Mouse (Mus musculus) liver, embryonic 13.5 days (tissue): Measurements from ENCODE around the gene Pde6g. TPM values are rescaled to one million over a fixed set of nuclear protein-coding genes. Genes with fewer than 3 reads are reported as not detected.
A peak's percentile ranks its signal among the peaks of the same experiment; 100 is the strongest.
"Not testable (repeated sequence)": the region's sequence is repeated elsewhere in the genome, so short reads cannot be mapped to it uniquely, and the experiment has no call there.

Experiments used
- ATAC-seq: fragments of 200-750 bp; cut with Nextera tagmentation; 2 replicates; pipeline ENCODE4 v1.8.0; 2017; ENCODE audit warnings: low read depth, mild to moderate bottlenecking, moderate number of reproducible peaks, moderate library complexity
- DNase-seq: peaks from one replicate; pipeline ENCODE4 v3.0.0; 2022
- H3K27ac ChIP-seq: fragments of 300-500 bp; sonication (generic); 2 replicates; pipeline ENCODE4 v1.5.1; 2015; ENCODE audit warnings: moderate library complexity, mild to moderate bottlenecking, inconsistent platforms
- H3K27me3 ChIP-seq: fragments of 300-500 bp; sonication (generic); 2 replicates; pipeline ENCODE4 v1.6.1; 2015; ENCODE audit warnings: mild to moderate bottlenecking, inconsistent platforms
- H3K36me3 ChIP-seq: fragments of 300-500 bp; sonication (generic); 2 replicates; pipeline ENCODE4 v1.6.1; 2015; ENCODE audit warnings: mild to moderate bottlenecking, inconsistent platforms
- H3K4me1 ChIP-seq: fragments of 300-500 bp; sonication (generic); replicated peaks from 2 replicates; pipeline ENCODE4 v1.6.1; 2015; ENCODE audit warnings: inconsistent platforms
- H3K4me2 ChIP-seq: fragments of 300-500 bp; sonication (generic); 2 replicates; pipeline ENCODE4 v1.6.1; 2015; ENCODE audit warnings: inconsistent platforms, mild to moderate bottlenecking, moderate library complexity
- H3K4me3 ChIP-seq: fragments of 300-500 bp; sonication (generic); replicated peaks from 2 replicates; pipeline ENCODE4 v1.5.1; 2015; ENCODE audit warnings: mild to moderate bottlenecking, inconsistent platforms
- H3K9ac ChIP-seq: fragments of 300-500 bp; sonication (generic); 2 replicates; pipeline ENCODE4 v1.6.1; 2015; ENCODE audit warnings: mild to moderate bottlenecking, inconsistent platforms
- H3K9me3 ChIP-seq: fragments of 300-500 bp; sonication (generic); replicated peaks from 2 replicates; pipeline ENCODE4 v1.6.1; 2016; ENCODE audit warnings: inconsistent platforms
- WGBS: fragments of 180-500 bp; shearing (Covaris S2); methylation state at CpG from one replicate; pipeline ENCODE4 v1.1.7; 2015; ENCODE audit not compliant: insufficient replicate concordance; 5-methylcytosine and 5-hydroxymethylcytosine counted together
- polyA plus RNA-seq: library from polyadenylated mRNA; unstranded; fragments of >200 nt; fragmentation: Nextera tagmentation; extraction: Ambion mirVana; gene quantifications from 2 replicates; pipeline ENCODE4 v1.2.1, GENCODE M21; 2015

Gene Pde6g
- polyA plus RNA-seq, 1 experiment from 2014 or later = 0.12 TPM

DNA sequence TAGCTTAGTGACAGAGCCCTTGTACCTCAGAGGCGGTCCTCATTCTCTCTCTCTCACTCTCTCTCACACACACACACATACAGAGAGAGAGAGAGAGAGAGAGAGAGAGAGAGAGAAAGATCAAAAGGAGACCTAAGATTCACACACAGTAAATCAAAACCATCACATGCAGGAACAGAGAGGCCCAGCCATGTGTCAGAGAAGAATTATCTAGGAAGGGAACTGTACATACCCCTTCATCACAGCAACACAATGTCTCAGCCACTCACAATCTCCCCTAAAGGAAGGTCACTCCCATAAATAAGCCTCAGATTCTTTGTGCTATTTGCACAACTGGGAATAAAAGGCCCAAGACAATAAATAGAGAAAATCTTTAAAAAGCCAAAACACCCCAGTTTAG lies 34.7 kb downstream of the Pde6g start:
- ATAC-seq (no peak), DNase-seq (no peak)
- H3K9me3 ChIP-seq = no peaks in the 10 kb centered on the region
- peaks cover 98% of the 10 kb centered on the region for H3K36me3 ChIP-seq
- no peak overlapping the region for H3K4me3 ChIP-seq
- no peak overlapping the region for H3K9ac ChIP-seq
- H3K27ac ChIP-seq = no peak overlapping the region
- H3K27me3 ChIP-seq = no peaks in the 10 kb centered on the region
- no peak overlapping the region for H3K4me2 ChIP-seq
- WGBS = 95% methylated on average over 1 of the region's 1 CpGs
- no peaks in the 10 kb centered on the region for H3K4me1 ChIP-seq

- H3K36me3 ChIP-seq = peaks cover 98% of the 10 kb centered on the region
- no peak overlapping the region for H3K27ac ChIP-seq
- no peak for ATAC-seq
- H3K4me2 ChIP-seq = no peak overlapping the region
- H3K4me3 ChIP-seq = no peak overlapping the region
- no peaks in the 10 kb centered on the region for H3K4me1 ChIP-seq
- H3K27me3 ChIP-seq = no peaks in the 10 kb centered on the region
- H3K9me3 ChIP-seq = no peaks in the 10 kb centered on the region
- DNase-seq = no peak
- no peak overlapping the region for H3K9ac ChIP-seq
- WGBS = 88% methylated on average over 7 of the region's 7 CpGs
Measured at GRCm38 (mm10) chr11:120417852-120418251, 35.4 kb downstream of the Pde6g start.

DNA sequence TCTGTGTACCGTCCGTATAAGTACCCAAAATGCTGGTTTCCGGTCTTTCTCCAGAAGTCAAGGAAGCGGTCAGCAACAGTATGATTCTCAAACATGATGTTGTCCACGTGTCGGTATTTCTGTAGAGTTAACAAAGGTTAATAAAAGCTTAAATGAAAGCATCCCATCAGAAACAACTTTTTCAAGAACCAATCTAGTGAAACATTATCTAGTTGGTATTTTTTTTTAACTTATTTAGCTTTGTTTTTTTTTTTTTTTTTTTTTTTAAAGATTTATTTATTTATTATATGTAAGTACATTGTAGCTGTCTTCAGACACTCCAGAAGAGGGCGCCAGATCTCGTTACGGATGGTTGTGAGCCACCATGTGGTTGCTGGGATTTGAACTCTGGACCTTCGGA lies 39.7 kb downstream of the Pde6g start:
- H3K9ac ChIP-seq, H3K4me3 ChIP-seq, H3K4me1 ChIP-seq, H3K9me3 ChIP-seq, H3K4me2 ChIP-seq, H3K27me3 ChIP-seq, ATAC-seq, H3K27ac ChIP-seq, DNase-seq: not testable (repeated sequence)
- peaks cover 98% of the 10 kb centered on the region for H3K36me3 ChIP-seq
- WGBS = 92% methylated on average over 7 of the region's 10 CpGs

- H3K4me2 ChIP-seq = no peak overlapping the region; the same call in 1 of the 2 replicates
- H3K9me3 ChIP-seq = no peaks in the 10 kb centered on the region
- 61% methylated on average over 1 of the region's 1 CpGs for WGBS
- H3K9ac ChIP-seq = no peak overlapping the region
- no peak for ATAC-seq
- H3K36me3 ChIP-seq = peaks cover 98% of the 10 kb centered on the region
- DNase-seq = no peak
- H3K27me3 ChIP-seq = no peaks in the 10 kb centered on the region
- peak overlapping the region; percentile 55 for H3K27ac ChIP-seq
- no peak overlapping the region for H3K4me3 ChIP-seq
- peaks cover 37% of the 10 kb centered on the region for H3K4me1 ChIP-seq
Measured at GRCm38 (mm10) chr11:120406445-120406844, 46.9 kb downstream of the Pde6g start.

- WGBS = 14% methylated on average over 3 of the region's 3 CpGs
- Histone ChIP-seq H3K4me2 (no peak overlapping the region; the same call in 1 of the 2 replicates), H3K27ac (peak overlapping the region; percentile 55), H3K9me3 (no peaks in the 10 kb centered on the region), H3K36me3 (peaks cover 98% of the 10 kb centered on the region), H3K9ac (no peak overlapping the region; the same call in 1 of the 2 replicates), H3K4me1 (peaks cover 37% of the 10 kb centered on the region), H3K4me3 (no peak overlapping the region), H3K27me3 (no peaks in the 10 kb centered on the region)
- DNase-seq (peak; percentile 73), ATAC-seq (peak; percentile 98)
Measured at GRCm38 (mm10) chr11:120405867-120406266, 47.4 kb downstream of the Pde6g start.

- H3K4me1 ChIP-seq = peaks cover 47% of the 10 kb centered on the region
Measured at GRCm38 (mm10) chr11:120404814-120405213, 48.5 kb downstream of the Pde6g start.

DNA sequence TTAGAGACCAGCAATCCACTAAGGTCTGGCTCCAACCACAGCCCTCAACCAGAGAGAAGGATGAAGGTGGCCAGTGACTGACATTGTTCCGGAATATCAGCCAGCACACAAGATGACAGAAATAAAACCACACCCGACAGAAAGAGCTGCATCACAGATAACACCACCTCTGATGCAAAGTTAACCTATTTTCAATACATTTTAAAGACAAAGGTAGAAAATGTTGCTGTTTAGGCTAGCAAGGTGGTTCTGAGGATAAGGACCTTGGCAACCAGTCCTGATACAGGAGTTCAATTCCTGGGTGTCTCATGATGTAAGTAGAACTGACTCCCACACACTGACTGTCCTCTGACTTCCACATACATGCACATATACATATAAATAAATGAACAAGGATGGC lies 54.0 kb downstream of the Pde6g start:
- H3K4me3 ChIP-seq = no peak overlapping the region
- ATAC-seq (peak; percentile 77), DNase-seq (no peak)
- peaks cover 95% of the 10 kb centered on the region for H3K36me3 ChIP-seq
- H3K27ac ChIP-seq = peak overlapping the region; percentile 68
- no peaks in the 10 kb centered on the region for H3K9me3 ChIP-seq
- H3K4me1 ChIP-seq = peaks cover 31% of the 10 kb centered on the region
- H3K9ac ChIP-seq = 0 out of 2 replicates have a peak overlapping the region, but pooled peaks have one; percentile 3
- H3K27me3 ChIP-seq = no peaks in the 10 kb centered on the region
- peak overlapping the region; percentile 5; the same call in 1 of the 2 replicates for H3K4me2 ChIP-seq
- 23% methylated on average over 2 of the region's 2 CpGs for WGBS

More at GRCm38 (mm10) chr11:120404814-120405213, 48.5 kb downstream of the Pde6g start:
- no peak for ATAC-seq
- no peak overlapping the region for H3K4me2 ChIP-seq
- no peak overlapping the region for H3K4me3 ChIP-seq
- peaks cover 98% of the 10 kb centered on the region for H3K36me3 ChIP-seq
- 58% methylated on average over 1 of the region's 1 CpGs for WGBS
- no peaks in the 10 kb centered on the region for H3K9me3 ChIP-seq
- H3K27ac ChIP-seq = no peak overlapping the region
- no peak for DNase-seq
- H3K9ac ChIP-seq = no peak overlapping the region
- H3K27me3 ChIP-seq = no peaks in the 10 kb centered on the region

Other genes with a start within 250 kb of the Pde6g start
- 1.3 and 1.4 TPM in 2 replicates for gene Bahcc1, start 220.6 kb downstream of the Pde6g start, polyA plus RNA-seq
- 712 and 750 TPM in 2 replicates for gene Actg1, start 105.0 kb downstream of the Pde6g start, polyA plus RNA-seq
- gene Fscn2, start 92.0 kb downstream of the Pde6g start, polyA plus RNA-seq = not detected in 2 replicates
- 7.8 and 8.7 TPM in 2 replicates for gene Faap100, start 74.7 kb downstream of the Pde6g start, polyA plus RNA-seq
- gene Nploc4, start 15.8 kb downstream of the Pde6g start, polyA plus RNA-seq = 22.3 and 26.8 TPM in 2 replicates
- not detected in 2 replicates for gene Tspan10, start 10.9 kb downstream of the Pde6g start, polyA plus RNA-seq
- 8.4 and 9.5 TPM in 2 replicates for gene Oxld1, start 4.6 kb upstream of the Pde6g start, polyA plus RNA-seq
- 20.2 and 23.1 TPM in 2 replicates for gene Ccdc137, start 4.6 kb upstream of the Pde6g start, polyA plus RNA-seq
- gene Arl16, start 14.1 kb upstream of the Pde6g start, polyA plus RNA-seq = 15.9 and 16.0 TPM in 2 replicates
- gene Mrpl12, start 31.1 kb upstream of the Pde6g start, polyA plus RNA-seq = 142 and 150 TPM in 2 replicates
- 42.2 and 44.1 TPM in 2 replicates for gene Slc25a10, start 38.3 kb upstream of the Pde6g start, polyA plus RNA-seq
- gene Gcgr, start 77.2 kb upstream of the Pde6g start, polyA plus RNA-seq = 10.0 and 10.7 TPM in 2 replicates
- 45.7 and 46.9 TPM in 2 replicates for gene Mcrip1, start 96.2 kb upstream of the Pde6g start, polyA plus RNA-seq
- 0.22 TPM in 1 of 2 replicates, not detected in the other for gene Ppp1r27, start 97.6 kb upstream of the Pde6g start, polyA plus RNA-seq
- 403 and 453 TPM in 2 replicates for gene P4hb, start 119.8 kb upstream of the Pde6g start, polyA plus RNA-seq
- gene Arhgdia, start 128.1 kb upstream of the Pde6g start, polyA plus RNA-seq = 258 and 276 TPM in 2 replicates
- gene Alyref, start 144.9 kb upstream of the Pde6g start, polyA plus RNA-seq = 379 and 416 TPM in 2 replicates
- gene Anapc11, start 144.9 kb upstream of the Pde6g start, polyA plus RNA-seq = 99.1 and 102 TPM in 2 replicates
- 9.5 and 12.6 TPM in 2 replicates for gene Npb, start 155.0 kb upstream of the Pde6g start, polyA plus RNA-seq
- 114 and 116 TPM in 2 replicates for gene Pcyt2, start 164.4 kb upstream of the Pde6g start, polyA plus RNA-seq
- gene Sirt7, start 171.7 kb upstream of the Pde6g start, polyA plus RNA-seq = 33.8 and 34.3 TPM in 2 replicates
- 39.8 and 40.0 TPM in 2 replicates for gene Mafg, start 180.1 kb upstream of the Pde6g start, polyA plus RNA-seq
- gene Pycr1, start 190.3 kb upstream of the Pde6g start, polyA plus RNA-seq = 6.0 and 6.9 TPM in 2 replicates
- gene Myadml2, start 194.7 kb upstream of the Pde6g start, polyA plus RNA-seq = 0.23 TPM in 1 of 2 replicates, not detected in the other
- 0.27 and 0.36 TPM in 2 replicates for gene Notum, start 207.7 kb upstream of the Pde6g start, polyA plus RNA-seq
- gene Aspscr1, start 219.5 kb upstream of the Pde6g start, polyA plus RNA-seq = 49.2 and 52.5 TPM in 2 replicates